Mouse (Mus musculus): ENCODE measurements at regions not wholly inside any gene's neighbourhood (a gene's known extent, or its start where the extent isn't known, plus 50 kb on each side); places are given as distances from the start of the nearest gene placed in this dataset.

DNA sequence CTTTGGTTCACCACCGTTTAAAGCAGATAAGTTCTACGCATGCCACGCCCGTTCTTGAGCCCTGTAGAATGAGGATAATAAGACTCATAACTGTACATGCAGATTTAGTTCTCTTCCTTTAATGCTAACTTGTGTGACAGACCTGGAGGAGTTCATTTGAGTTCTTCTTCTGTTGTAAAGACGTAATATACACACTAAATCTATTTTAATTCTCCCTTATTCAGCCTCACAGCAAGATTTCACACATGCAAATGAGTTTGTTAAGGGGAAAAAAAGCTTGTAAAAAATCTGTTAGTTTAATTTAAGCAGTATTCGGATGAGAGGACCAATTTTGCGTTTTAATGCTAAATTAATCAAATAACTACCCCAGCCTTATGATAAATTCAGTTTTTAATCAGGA, 264.6 kb downstream of the Pros1 start:
- no peak for TF ChIP-seq POLR2A (IDR thresholded peaks at IDR 0.05; ENCODE audit: insufficient read length, low read depth)
- TF ChIP-seq TCF12 (IDR thresholded peaks at IDR 0.05; ENCODE audit: insufficient read depth, poor library complexity, severe bottlenecking) = no peak
- TF ChIP-seq MAX (IDR thresholded peaks at IDR 0.05; ENCODE audit: low read depth) = no peak
- TF ChIP-seq TCF3 (IDR thresholded peaks at IDR 0.05; ENCODE audit: insufficient read length, low read depth) = no peak
- TF ChIP-seq USF1 (IDR thresholded peaks at IDR 0.05; ENCODE audit: low read depth) = no peak
- no peak for TF ChIP-seq CEBPB (IDR thresholded peaks at IDR 0.05; ENCODE audit: insufficient read depth, poor library complexity, severe bottlenecking)
- TF ChIP-seq SRF (IDR thresholded peaks at IDR 0.05; ENCODE audit: control insufficient read depth, insufficient read length, low read depth) = no peak
- no peak for TF ChIP-seq MYOD1 (IDR thresholded peaks at IDR 0.05; ENCODE audit: control insufficient read depth in 1 of 3, insufficient read length in 2 of 3, low read depth in 2 of 3)
- no peak for TF ChIP-seq E2F4 (IDR thresholded peaks at IDR 0.05; ENCODE audit: insufficient read depth)
- TF ChIP-seq POLR2AphosphoS2 (IDR thresholded peaks at IDR 0.05; ENCODE audit: insufficient read length, low read depth) = no peak
- no peak for TF ChIP-seq MYOG (IDR thresholded peaks at IDR 0.05; ENCODE audit: control insufficient read depth in 1 of 3, insufficient read depth in 1 of 3, insufficient read length in 2 of 3, low read depth in 2 of 3)
- no peak for TF ChIP-seq REST (IDR thresholded peaks at IDR 0.05; ENCODE audit: insufficient read depth, insufficient read length)
